Mouse (Mus musculus): ENCODE results near the gene Tmcc2.
A peak's percentile ranks its signal among the peaks of the same experiment; 100 is the strongest.
"Not testable (repeated sequence)": the region's sequence is repeated elsewhere in the genome, so short reads cannot be mapped to it uniquely, and the experiment has no call there.

Tmcc2 gene

GRCm38 (mm10) chr1:132370681-132371173 is 20.4 kb downstream of the Tmcc2 start:
- DNase-seq (ENCODE audit: low read depth, low spot score), result peak; percentile 82

GRCm38 (mm10) chr1:132367692-132368506 is 23.2 kb downstream of the Tmcc2 start:
- DNase-seq (ENCODE audit: low read depth, low spot score), result peak; percentile 93

GRCm38 (mm10) chr1:132366937-132367336 is 24.1 kb downstream of the Tmcc2 start:
- no peak for DNase-seq (ENCODE audit: low read depth, low spot score)

DNA sequence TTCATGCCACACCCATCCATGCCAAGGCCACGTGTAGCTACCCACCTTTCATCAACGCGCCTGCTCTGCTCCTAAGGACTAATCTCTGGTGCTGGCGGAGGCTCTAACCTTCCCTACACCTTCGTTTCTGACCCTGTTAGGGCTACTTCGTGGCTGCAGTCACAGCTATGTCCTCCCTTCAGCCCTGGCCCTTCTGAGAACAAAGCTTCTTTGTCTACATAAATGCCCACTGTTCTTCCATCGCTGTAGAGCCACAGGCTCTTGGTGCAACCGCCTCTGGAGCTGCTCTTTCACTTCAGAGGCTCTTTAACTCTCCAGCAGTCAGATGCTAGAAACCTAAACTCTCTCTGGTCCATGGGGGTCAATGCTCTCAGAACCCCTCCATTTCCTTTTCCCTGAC is 24.8 kb downstream of the Tmcc2 start:
- no peak for DNase-seq (ENCODE audit: low read depth, low spot score)

DNA sequence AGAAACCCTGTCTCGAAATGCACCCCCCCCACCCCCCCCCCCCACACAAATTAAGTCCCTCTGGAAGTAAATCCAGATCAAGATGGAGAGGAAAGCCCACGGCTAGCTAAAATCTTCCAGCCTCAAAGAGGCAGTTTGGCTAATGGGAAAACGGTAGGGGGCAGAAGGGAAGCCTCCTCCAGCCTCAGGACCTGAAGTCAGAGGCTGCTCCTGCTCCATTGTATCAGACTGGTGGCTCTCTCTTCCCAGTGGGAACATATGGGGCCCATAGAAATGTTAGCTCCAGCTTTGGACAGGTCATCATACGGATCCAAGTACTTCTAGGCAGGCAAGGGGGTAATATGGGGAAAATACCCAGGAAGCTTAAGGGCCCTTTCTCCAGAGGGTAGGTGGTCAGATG is 25.4 kb downstream of the Tmcc2 start:
- no peak for DNase-seq (ENCODE audit: low read depth, low spot score)

- DNase-seq (ENCODE audit: low read depth, low spot score), result no peak
Measured at GRCm38 (mm10) chr1:132364896-132365557, 26.1 kb downstream of the Tmcc2 start.

- peak; percentile 42 for DNase-seq (ENCODE audit: low read depth, low spot score)
Measured at GRCm38 (mm10) chr1:132364388-132364787, 26.7 kb downstream of the Tmcc2 start.

DNA sequence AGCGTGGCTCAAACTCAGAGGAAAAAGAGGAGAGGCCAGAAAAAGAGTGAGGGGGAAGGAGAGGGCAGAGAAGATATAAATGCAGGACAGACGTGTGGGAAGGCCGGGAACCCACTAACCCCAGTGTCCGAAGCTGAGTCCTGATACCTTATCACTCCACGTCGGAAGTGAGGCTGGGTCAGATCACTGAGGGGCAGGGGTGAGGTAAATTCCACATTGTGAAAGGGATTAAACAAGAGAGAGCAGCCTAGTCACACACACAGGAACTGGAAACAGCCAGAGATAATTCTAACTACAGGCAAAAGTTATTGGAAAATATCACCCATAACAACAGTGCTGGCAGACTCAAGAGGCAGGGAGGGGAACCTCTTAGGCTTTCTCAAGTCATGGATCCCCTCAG is 29.1 kb downstream of the Tmcc2 start:
- no peak for DNase-seq (ENCODE audit: low read depth, low spot score)

GRCm38 (mm10) chr1:132356841-132357240 is 34.2 kb downstream of the Tmcc2 start:
- DNase-seq (ENCODE audit: low read depth, low spot score), result no peak

DNA sequence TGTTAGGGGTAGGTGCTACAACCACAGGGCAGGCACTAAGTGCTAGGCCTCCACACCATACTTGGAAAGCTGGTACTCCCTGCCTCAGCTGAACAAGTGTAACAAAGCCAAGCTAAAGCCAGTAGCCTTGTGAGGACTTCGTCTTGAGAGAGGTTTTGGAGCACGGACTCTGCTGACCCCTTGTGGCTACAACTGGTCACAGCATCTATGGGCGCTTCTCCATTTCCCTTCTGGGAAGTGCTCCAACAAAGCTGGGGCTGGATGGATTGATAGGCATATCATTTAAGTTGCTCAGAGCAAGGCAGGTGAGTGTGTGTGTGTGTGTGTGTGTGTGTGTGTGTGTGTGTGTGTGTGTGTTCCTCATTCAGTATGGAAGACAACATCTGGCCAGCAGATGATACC is 35.2 kb downstream of the Tmcc2 start:
- DNase-seq (ENCODE audit: low read depth, low spot score), result peak; percentile 97

DNA sequence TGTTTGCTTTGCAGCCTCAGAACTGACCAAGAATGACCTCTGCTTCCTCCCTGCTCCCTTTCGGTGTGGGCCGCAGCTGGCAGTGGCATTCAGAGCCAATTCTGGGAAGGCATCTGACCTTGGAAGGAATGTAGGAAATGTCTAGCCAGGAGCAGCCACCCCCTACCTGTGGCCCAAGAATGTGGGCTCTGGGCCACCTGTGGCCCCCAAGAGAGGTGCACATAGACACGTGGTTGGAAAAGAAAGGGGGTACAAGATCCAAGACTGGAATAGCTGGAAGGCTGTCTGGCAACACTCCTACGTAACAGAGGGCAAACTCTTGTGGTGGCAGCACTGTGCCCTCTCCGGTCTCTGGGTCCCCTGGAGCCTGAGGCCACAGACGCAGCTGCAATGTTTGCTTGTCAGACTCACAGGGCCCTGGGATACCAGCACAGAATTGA is 35.9 kb downstream of the Tmcc2 start:
- DNase-seq (ENCODE audit: low read depth, low spot score), result peak; percentile 53

- no peak for DNase-seq (ENCODE audit: low read depth, low spot score)
Measured at GRCm38 (mm10) chr1:132354234-132354633, 36.8 kb downstream of the Tmcc2 start.

DNA sequence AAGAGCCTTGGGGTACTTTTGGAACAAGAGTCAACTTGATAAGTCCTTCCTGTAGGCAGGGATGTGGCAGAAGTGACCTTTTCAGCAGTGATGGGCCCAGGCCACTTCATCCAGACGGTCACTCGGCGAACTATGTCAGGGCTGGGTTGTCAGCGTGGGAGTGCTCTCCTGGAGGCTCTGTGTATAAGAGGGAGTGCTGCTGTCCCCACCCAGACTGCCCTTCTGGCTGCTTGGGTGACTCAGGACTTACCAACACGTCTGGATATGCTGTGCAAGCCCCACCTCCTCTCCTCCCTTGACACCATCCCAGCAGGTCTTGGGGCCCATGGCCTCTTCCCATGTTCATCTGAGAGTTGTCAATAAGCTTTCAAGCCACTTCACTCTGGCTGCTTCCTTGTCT is 37.7 kb downstream of the Tmcc2 start:
- peak; percentile 77 for DNase-seq (ENCODE audit: low read depth, low spot score)

DNA sequence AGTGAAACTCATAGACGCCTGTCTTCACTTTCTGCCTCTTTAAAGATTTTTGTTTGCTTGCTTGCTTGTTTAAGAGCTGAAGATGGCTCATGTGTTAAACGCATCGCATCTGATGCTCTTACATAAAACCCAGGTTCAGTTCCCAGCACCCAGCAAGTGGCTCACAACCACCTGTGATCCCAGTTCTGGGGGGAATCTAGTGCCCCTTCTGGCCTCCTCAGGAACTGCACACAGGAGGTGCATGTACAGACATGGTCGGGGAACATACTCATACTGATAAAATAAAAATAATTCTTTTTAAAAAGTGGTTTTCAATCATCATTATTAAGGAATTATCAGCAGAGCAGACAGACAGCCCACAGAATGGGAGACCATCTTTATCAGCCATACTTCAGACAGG is 40.0 kb downstream of the Tmcc2 start:
- DNase-seq (ENCODE audit: low read depth, low spot score), result no peak

DNA sequence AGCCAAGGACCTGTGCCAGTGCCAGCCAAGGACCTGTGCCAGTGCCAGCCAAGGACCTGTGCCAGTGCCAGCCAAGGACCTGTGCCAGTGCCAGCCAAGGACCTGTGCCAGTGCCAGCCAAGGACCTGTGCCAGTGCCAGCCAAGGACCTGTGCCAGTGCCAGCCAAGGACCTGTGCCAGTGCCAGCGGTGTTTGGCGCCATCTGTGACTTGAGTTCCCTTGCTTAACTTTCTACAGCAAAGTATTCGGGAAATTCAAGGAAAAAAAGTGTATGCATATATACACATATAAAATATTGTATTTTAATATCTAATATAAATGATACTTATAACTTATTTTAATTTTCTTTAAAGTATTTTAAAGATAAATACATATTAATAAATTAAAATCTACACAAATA is 41.5 kb downstream of the Tmcc2 start:
- not testable (repeated sequence) for DNase-seq (ENCODE audit: low read depth, low spot score)

GRCm38 (mm10) chr1:132349049-132349448 is 42.0 kb downstream of the Tmcc2 start:
- DNase-seq (ENCODE audit: low read depth, low spot score), result not testable (repeated sequence)

DNA sequence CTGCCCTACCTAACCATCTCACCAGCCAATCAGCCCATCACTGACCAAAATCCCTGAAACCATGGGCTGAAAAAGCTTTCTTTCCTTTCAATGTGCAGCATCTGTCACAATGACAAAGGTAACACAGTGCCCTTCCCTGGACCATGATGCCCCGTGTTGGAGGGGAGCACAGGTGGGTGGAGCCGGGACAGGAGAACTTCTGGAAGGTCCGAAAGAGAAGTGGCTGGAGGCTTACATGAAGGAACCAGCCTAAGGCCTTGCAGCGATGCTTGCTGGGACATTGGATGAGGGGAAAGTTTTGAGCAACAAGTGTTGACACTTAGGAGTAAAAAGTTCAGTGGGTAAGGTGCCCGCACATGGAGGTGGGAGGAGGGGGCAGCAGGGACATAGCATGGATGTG is 42.7 kb downstream of the Tmcc2 start:
- DNase-seq (ENCODE audit: low read depth, low spot score), result no peak

- no peak for DNase-seq (ENCODE audit: low read depth, low spot score)
Measured at GRCm38 (mm10) chr1:132346951-132347350, 44.1 kb downstream of the Tmcc2 start.

GRCm38 (mm10) chr1:132346134-132346851 is 44.8 kb downstream of the Tmcc2 start:
- peak; percentile 88 for DNase-seq (ENCODE audit: low read depth, low spot score)

DNA sequence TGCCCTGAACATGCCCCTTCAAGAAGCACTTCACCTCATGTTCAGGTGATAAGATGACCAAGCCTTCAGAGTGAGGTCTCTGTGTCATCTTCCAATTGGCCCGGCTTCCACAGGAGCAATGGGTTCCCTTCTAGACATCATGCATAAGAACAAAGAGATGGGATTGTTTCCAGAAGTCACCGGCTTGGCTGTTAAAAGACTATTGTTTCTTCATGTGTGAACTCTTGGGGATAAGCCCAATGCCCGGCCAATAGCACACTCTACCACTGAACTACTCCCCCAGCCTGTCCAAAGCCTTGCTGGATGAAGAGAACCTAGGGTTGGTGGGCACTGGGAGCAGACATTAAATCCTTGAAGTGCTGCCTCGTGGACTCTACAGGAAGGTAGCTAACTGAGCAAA is 45.6 kb downstream of the Tmcc2 start:
- DNase-seq (ENCODE audit: low read depth, low spot score), result no peak

GRCm38 (mm10) chr1:132343656-132344055 is 47.4 kb downstream of the Tmcc2 start:
- no peak for DNase-seq (ENCODE audit: low read depth, low spot score)

DNA sequence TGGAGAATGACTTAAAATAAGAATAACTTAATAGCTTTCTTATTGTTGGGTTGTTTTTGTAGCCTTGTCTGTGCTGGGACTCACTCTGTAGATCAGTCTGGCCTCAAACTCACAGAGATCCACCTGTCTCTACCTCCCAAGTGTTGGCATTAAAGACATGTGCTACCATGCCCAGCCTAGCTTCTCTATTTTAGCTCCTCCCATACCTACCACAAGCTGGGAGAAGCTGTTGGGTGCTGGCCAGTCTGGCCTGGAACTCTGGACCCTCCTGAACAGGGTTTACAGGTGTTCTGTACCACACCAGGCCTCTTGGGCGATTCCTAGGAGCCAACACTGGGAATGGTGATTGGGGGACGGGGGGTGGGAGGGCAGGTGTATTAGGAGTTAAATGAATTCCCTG is 47.9 kb downstream of the Tmcc2 start:
- DNase-seq (ENCODE audit: low read depth, low spot score), result no peak
